Mouse (Mus musculus): ENCODE data around the gene BC048562.

Gene BC048562

DNA sequence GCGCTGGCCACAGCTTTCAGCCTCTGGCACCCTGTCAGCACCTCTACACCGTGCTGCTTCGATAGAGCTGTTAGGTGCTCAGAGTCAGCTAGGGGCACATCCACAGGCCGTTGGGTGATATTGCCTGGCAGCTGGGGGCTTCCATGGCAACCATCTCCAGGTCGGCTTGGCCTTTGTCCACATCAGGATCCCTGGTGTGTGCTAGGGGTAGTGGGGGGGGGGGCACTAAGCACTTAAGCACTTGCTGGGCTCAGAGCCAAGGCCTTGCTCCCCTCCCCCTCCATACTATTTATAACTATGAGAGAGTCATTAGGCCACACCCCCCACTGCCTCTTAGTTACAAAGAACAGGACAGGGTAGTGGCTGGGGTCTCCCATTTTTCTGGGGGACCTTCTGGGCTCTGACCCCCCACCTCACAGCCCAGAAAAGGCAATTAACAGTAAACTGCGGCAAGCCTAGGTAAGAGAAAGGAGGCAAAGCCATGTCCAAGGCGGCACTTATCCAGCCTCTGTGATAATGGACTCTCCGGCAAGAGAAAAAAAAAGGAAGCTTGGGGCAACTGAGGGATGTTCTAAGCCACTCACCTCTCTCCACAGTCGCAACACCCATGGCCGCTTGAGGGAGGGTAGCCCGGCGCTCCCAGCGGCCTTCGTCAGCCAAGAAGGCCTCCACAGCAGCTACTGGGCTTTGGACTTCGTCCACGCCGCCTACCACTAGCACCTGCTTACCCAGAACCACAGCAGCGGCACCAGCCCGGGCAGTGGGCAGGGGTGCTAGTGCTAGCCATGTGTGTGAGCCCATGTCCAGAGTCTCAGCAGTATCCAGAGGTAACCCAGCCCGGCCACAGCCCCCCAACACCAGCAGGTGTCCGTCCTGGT, 14.2 kb downstream of the BC048562 start:
- in situ Hi-C loops (cut with MboI, MseI): no loop called here

DNA sequence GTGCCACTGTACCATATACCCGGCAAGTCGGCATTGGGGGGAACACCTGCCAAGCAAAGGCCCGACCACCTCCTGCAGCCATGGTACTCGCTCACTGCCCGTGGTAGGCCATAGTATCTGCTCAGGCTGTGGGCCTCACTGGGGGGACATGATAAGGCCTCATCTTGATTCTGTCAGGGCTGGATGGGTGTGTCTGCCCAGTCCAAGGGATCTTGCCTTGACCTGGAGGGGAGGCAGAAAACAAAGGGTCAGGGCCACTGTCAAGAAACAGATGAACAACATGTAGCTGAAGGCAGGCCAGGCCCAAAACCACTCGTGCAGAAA, 14.8 kb downstream of the BC048562 start:
- in situ Hi-C loops (cut with MboI, MseI): no loop called here

DNA sequence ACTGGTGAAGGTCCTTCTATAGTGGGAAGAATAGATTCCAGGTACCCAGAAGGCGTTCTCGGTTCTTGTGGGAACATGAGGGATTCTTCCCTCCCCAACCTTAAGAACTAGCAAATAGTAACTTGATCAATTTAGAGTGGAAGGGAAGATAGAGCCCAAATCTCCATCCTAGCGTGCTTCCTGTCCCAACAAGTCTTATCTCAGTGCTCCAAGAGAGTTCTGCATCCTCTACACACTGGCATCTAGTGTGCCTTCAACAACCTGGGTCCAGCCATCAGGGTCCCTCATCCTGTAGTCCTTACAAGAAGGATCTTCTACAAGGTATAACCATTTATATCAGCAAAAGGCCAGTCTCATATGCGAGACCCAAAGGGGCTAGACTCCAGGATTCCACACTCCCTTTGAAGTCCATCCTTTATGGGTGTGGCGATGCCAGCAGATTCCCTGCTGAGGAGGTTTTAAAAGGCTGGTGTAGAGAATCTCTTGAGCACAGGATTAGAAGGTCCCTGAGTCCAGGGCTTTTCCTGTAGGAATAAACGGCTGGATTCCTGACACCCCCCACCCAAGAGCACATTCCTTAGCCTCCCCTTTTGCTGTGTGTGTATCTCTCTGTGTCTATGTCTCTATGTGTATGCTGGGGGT, 15.4 kb downstream of the BC048562 start:
- in situ Hi-C loops (cut with MboI, MseI): no loop called here

DNA sequence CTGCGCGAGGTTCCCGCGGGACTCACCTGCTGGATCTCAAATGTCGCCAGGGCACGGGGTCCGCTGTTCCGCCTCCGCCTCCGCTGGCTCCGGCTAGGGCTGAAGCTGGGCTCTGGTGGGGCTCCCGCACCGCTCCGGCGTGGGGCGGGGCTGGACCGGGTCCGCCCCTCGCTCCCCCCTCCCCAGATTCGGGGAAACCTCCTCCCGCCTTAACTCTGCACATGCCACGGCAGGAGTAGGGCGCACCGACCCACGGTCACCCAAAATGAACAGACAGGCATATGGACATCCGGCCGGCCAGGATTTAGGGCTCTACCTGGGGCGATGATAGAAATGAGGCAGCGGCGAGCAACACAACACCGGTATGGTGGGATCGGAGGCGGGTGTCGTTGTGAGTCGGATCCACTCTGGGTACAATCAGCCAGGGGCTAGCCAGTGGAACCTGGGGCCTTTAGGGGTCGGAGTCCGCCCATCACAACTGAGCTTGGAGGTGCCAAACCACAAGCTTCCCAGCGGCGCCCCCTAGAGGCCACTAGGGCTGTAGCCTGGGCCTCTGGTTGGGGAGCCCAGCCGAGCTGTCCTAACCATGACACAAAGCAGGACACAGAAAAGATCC, 16.1 kb downstream of the BC048562 start:
- in situ Hi-C loops (cut with MboI, MseI): no loop called here

DNA sequence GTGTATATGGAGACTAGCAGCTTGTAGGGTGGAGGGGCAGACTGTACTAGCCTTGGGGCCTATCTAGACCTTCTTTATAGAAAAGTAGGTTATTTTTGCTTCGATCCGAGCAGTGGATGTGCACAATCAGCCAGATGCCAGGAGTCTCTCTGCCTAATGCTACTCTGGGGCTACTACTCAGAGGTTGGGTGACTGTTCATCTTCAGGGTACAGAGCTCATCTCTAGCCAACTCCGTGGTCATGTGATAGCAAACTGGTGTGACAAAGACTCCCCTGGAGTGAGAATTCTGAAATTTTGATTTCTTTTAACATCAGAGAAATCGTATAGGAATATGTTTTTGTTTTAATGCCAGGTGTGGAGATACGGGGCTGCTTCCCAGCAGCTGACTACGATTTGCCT, 16.6 kb downstream of the BC048562 start:
- in situ Hi-C loops (cut with MboI, MseI): no loop called here

DNA sequence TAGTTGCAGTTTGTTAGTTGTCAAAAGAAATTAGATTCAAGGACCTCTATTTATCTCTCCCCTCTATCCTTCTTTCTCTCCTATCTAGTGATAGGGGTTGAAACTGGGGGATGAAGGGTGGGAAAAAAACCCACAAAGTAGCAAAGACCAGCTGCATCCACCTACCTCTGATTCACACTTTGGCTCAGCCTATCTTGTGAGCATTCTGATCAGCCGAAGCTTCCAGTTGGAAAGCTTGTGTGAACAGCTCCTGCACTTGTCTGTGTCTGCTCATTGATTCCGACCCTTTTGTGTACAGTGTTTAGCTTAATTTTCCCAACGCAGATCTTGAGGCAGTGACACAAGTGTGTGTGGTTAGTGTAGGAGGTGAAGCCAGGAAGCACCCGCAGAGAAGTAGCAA, 17.2 kb downstream of the BC048562 start:
- in situ Hi-C loops (cut with MboI, MseI): no loop called here

DNA sequence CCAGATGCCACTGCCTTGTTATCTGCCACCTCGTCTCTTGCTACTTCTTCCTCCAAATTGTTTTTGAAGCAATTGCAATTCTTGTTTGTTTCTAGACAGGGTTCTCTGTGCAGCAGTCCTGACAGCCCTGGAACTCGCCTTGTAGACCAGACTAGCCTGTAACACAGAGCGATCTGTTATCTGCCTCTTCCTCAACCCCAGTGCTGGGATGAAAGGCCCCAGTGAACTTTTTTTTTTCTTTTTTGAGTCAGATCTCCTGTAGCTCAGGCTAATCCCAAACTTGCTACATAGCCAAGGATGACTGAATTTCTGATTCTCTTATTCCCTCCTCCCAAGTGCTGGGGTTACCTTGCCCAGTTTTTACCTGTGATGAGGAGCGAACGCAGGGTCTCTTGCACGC, 18.1 kb downstream of the BC048562 start:
- in situ Hi-C loops (cut with MboI, MseI): no loop called here

DNA sequence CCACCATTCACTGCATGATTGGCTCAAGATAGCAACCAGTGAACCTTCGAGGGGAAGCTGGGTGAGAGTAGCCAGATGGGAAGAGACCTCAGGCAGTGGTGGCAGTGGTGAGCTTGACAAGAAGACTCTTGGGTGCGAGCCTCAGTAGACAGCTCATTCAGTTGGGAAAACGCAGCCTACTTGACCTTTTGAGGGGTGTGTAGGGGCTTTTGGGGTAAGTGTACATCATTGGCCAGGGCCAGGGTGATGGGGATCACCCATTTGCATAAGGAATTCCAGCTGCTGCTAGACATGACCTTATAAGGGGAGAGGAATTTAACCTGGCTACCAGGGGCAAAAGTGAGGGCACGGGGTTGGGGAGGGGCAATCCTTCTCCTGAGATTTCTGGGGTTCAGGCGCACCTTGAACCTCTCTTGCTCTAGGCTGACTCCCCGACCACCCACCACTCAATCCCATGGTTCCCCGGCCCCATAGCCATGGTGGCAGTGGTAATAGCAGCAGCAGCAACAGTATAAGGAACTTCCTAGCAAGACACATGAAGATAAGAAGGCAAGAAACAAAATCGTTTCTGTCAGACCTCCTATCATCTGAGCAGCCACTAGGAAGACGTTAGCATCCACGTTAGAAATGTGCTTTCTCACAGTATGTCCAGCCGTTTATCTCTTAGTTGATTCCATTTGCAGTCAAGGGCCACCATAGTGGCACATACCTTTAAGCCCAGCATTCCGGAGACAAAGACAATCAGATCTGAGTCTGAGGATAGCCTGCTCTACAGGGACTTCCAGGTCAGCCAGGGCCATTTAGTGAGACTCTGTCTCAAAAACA, 19.7 kb downstream of the BC048562 start:
- in situ Hi-C loops (cut with MboI, MseI): no loop called here

DNA sequence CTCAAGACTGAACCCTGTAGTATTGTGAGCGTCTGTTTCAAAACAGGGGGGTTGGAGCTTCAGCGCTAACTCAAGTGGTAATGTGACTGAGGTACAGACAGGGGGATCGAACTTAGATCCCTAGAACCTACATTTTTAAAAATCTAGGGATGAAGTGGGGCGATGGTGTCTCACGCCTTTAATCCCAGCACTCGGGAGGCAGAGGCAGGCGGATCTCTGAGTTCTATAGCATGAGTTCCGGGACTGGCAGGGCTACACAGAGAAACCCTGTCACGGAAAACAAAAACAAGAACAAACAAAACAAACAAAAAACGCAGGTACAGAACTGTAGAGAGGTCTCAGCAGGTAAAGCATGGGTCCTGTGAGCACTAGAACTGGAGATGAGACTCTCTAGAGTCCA, 20.7 kb downstream of the BC048562 start:
- in situ Hi-C loops (cut with MboI, MseI): no loop called here

DNA sequence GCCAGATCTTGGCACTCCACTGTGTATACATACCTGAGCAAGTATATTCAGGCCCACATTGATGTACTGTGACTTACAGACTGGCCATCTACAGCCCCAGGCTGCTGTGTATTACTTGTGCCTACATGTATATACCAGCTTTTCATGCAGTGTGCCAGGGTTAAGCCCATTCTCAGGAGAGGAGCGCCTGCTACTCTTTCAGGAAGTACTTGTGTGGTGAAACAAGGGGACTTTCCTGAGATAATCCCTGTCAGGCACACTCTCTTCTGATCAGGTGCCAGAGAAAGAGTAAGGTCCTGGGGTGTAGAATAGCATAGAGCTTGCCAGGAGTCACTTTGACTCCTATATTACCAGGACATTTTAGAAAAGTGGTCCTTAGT, 23.6 kb downstream of the BC048562 start:
- in situ Hi-C loops (cut with MboI, MseI): no loop called here

DNA sequence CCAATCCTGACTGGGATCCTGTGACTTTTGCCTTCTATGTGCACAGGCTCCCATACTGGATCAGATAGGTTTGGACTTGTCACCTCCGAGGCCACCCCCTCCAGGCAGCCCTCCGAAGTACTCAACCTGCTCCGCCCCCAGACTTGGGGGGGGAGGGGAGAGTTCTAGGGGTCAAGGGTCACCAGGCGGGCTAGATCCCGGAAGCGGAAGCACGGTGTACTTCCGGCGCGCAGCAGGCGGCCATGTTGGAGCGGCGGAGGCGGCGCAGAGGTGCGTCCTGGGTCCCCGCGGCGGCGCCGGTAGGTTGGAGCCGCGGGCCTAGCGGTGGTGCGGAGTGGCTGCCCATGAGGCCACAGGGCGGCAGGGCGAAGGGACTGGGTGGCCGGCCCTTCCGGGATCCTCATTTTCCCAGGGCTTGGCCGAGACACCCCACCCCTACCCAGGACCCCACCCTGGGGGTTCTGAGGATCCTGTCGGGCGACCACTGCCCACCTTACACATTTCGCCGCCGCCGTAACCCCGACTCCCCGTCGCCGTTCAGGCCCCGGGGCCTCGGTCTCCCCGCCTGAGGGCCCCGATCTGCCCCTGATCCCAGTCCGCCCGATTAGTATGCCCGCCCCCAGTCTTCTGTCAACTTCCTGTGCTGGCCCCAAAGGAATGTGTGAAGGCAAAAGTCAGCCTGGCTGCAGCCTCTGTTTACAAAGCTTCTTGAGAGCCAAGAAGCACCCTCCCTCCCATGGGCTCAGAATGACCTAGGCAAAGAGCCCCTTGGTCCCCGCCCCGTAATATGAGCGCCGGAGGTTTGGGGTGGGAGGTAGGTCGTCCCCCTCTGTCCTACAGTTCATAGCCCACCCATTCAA, 24.3 kb downstream of the BC048562 start, which contains the start of gene Ccdc71:
Gene Ccdc71 (plus strand): TSS at position 209 of the 860 bp plus-strand sequence.
- in situ Hi-C loops (cut with MboI, MseI): no loop called here

DNA sequence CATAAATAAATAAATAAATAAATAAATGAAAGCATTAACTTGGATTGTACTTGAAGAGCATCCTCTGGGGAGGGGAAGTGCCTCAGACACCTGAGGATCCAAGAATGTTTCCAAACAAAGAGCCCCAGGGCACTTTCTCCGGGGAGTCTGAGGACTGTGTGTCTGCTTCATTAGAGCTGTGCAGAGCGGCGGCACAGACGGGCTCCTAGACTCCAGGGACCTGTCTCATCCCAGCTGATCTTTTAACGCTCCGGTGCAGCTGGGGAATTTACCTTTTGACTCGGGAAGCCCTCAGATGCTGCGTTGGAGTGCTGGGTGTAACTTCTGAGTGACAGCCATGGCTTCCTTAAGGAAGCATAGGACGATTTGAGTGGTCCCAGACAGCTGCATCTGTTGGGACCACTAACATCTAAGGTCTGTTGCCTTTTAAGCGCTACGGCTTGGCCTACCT, 24.9 kb downstream of the BC048562 start, which contains the start of gene Klhdc8b:
Gene Klhdc8b (minus strand): TSS at position 401 of the 451 bp plus-strand sequence.
- in situ Hi-C loops (cut with MboI, MseI): no loop called here

DNA sequence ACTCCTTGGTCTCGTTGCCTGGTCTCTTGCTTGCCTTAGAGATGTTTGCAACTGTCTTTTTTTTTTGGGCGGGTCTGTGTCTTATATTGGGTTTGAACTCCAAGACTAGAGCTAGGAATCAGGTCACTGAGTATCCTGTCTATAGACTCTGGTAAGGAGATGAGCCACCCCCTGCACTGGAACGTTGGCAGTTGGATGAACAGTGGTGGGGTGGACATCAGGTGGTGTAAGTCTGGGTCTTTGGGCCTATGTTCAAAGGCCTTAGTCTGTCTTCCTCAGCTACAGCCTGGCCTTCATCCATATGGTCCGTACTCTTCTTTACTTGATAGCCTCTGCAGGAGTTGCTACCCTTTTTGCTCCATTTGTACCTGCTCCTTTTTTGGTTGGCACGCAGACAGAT, 25.4 kb downstream of the BC048562 start:
- in situ Hi-C loops (cut with MboI, MseI): no loop called here

DNA sequence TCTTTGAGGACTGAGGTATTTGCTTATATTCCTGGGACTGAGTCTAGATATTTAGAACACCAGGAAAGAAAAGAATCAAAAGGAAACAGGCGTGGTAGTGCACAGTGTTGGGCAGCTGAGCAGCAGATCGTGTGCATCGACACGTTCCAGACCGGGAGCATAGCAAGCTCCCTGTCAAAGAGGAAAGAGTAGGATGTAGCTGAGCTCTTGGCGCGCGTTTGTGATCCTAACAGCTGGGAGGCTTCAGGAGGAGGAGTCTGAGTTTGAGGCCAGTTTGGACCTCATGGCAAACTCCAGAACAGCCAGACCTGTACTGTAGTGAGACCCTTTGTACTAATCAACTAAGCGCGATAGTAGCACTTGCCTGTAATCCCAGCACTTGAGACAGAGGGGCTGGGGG, 25.9 kb downstream of the BC048562 start:
- in situ Hi-C loops (cut with MboI, MseI): no loop called here

DNA sequence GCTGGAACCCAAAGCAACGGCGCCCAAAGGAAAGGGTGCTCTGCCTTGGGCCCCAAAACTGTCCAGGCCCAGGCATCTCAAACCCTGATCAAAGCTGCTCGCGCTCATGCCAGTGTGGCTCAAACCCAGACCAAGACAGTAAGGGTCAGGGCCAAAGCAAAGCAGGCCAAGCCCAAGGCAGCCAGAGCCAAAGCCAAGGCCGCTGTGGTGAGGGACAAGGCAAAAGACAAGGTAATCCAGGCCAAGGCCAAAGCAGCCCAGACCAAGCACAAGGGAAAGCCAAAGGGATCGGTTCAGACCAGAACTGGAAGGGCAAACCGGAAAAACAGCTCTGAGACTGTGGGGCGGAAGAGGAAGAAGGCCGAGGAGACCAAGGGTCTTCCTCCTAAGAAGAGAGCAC, 27.4 kb downstream of the BC048562 start:
- in situ Hi-C loops (cut with MboI, MseI): no loop called here

DNA sequence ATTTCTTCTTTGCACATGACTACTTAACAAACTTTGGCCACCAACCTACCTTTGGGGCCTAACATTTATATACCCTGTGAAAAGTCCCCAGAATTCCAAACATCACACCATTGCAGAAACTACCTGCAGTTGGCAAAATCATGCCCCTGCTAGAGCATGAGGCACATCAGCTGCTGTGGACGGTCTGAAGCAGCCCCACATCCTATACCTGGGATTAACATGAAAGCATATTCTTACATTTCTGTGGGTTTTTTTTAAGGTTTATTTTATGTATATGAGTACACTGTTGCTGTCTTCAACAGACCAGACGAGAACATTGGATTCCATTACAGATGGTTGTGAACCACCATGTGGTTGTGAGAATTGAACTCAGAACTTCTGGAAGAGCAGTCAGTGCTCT, 29.9 kb downstream of the BC048562 start:
- in situ Hi-C loops (cut with MboI, MseI): no loop called here

DNA sequence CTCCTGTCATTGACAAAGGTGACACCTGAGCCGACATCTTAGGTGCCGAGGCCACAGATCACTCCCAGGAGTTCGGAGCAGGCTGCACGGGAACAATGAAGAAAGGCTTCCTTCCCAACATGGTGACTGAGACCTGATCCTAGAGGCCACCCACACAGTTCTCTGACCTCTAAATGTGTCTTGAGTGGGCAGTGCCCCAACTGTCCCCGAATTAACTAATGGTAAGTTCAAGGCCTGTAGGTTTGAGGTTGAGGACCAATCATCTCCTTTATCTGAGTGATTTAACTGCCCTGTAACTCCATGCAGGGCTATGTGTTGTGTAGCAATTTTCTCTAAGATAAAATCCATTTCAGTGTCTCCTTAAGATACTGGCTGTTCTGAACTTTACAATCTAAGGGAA, 33.1 kb downstream of the BC048562 start:
- in situ Hi-C loops (cut with MboI, MseI): no loop called here

DNA sequence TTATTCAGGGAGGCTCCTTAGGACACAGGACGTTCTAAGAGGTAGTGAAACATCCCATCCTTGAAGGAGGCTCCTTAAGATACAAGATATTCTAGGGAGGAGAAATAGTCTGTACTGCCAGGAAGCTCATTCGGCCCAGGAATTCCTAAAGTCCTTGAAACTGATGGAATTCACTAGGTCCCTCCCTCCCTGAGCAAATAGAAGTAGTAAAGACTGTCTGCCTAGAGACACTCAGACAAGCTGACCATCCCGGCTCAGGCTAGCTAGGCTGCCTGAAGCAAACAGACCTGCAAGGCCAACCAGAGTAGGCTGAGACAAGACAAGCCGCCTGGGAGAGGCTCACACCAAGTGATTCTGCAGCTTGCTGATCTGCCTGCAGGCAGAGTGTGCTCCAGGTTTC, 33.6 kb downstream of the BC048562 start:
- in situ Hi-C loops (cut with MboI, MseI): no loop called here

DNA sequence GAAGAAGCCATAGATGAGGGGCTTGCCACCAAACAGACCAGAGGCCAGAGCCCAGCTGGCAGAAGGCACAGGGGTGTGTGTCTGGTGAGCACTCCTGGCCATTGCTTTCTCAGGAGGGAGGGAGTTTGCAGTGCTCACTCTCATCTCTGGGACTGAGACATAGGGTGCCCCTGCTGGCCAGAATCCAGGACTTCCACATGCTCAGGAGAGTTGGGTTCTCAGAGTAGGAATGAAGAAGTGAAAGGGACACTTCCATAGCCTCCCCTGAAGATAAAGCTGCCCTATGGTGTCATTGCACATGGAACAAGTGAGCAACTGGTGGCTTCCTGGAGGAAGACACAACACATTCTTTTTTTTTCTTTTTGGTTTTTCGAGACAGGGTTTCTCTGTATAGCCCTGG, 38.2 kb downstream of the BC048562 start:
- in situ Hi-C loops (cut with MboI, MseI): no loop called here

DNA sequence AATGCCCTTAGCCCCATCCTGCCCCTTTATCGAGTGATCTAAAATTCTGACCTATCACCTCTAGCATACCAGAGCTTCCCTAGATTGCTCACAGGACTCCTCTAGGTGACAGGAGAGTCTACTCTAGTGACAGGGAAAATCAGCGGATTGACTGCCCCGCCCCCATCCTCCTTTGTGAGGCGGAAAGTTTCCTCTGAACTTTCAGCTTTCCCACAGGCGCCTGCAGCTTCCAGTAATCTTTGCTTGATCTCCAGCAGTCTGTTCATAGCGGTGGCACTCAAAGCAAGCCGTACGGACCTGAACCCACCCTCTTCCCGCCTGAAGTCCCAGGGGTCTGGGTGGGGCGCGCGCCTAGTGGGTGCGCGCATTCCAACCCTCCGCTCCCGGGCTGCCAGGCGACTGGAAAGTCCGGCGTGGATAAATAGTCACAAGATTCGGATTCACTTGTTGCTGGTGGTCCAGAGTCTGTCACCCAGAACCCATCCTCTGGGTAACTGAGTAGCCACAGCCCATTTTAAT, 42.4 kb downstream of the BC048562 start:
- in situ Hi-C loops (cut with MboI, MseI): no loop called here

DNA sequence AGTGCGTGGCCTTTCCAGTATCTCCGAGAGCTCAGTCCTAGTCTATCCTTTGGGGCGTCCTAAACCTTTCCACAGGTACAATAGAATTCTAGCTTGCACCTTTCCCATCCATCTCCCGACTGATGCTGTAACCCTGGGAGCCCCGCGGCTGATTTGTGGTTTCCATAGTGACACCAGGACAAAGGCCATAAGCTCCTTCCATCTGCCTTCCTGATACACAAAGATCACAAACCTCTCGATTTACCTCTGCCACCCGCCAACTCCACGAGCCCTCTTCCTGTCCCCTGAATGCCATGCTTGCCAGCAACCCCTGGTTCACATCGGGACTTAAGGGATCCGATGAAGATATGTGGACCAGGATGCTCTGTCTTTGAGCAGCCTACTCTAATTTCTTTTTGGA, 43.0 kb downstream of the BC048562 start:
- in situ Hi-C loops (cut with MboI, MseI): no loop called here
